Mouse (Mus musculus) C2C12 (cell line): ENCODE measurements around the gene Eml2.

ENCODE experiments used
- CEBPB ChIP-seq: IDR thresholded peaks from one replicate; pipeline ENCODE4 v1.6.1; 2011; ENCODE audit warnings: low read depth, mild to moderate bottlenecking, control low read depth, moderate library complexity
- CTCF ChIP-seq: IDR thresholded peaks from one replicate; pipeline ENCODE4 v1.5.1; 2011; ENCODE audit not compliant: control insufficient read depth, insufficient read depth, insufficient read length
- MYOG ChIP-seq: IDR thresholded peaks from one replicate; pipeline ENCODE4 v1.6.1; 2011; ENCODE audit not compliant: control insufficient read depth, insufficient read length; ENCODE audit errors: extremely low read depth
- USF1 ChIP-seq: IDR thresholded peaks from one replicate; pipeline ENCODE4 v1.6.1; 2011; ENCODE audit warnings: low read depth, mild to moderate bottlenecking, control low read depth, moderate library complexity

- no peak for TF ChIP-seq CTCF
- TF ChIP-seq CEBPB = no peak
- TF ChIP-seq USF1 = no peak
- TF ChIP-seq MYOG = no peak
Measured at GRCm38 (mm10) chr7:19136673-19137334, 39.4 kb upstream of the Eml2 start.
